Mouse (Mus musculus): ENCODE data around the gene Alg12. TPM values are rescaled to one million over a fixed set of nuclear protein-coding genes. Genes with fewer than 3 reads are reported as not detected.

Alg12 gene
- polyA plus RNA-seq, 1 experiment from 2014 or later, result 5.6 TPM

DNA sequence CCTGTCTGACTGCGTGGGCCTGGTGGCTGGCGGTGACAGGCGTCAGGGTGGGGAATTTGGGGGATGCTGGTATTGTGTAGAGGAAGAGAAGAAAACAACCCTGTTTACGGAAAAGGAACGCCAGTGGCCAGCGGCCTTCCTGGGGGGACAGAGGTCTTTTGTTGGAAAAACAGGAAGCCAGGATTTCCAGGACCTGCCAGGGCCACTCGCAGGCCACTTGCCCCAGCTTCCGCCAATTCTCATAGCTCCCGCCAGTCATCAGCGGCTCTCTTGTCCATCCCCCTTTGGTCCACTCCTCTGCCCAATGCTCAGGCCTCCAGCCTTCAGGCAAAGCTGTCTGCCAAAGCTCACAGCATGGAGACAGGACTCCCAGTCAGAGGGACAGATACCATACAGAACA lies 21.0 kb upstream of the Alg12 start:
- no peak overlapping the region for H3K4me2 ChIP-seq
- peak overlapping the region; percentile 58; the same call in 1 of the 2 replicates for H3K27ac ChIP-seq
- H3K9ac ChIP-seq, result no peak overlapping the region
- no peak for ATAC-seq (ENCODE audit: low read depth)
- no peak for DNase-seq
- H3K4me3 ChIP-seq (replicated peaks), result no peak overlapping the region
- peaks cover 19% of the 10 kb centered on the region for H3K27me3 ChIP-seq
- WGBS (ENCODE audit: insufficient replicate concordance), result 55% methylated on average over 10 of the region's 10 CpGs
- no peaks in the 10 kb centered on the region for H3K36me3 ChIP-seq
- H3K9me3 ChIP-seq (replicated peaks), result no peaks in the 10 kb centered on the region
- peaks cover 31% of the 10 kb centered on the region for H3K4me1 ChIP-seq (replicated peaks)

DNA sequence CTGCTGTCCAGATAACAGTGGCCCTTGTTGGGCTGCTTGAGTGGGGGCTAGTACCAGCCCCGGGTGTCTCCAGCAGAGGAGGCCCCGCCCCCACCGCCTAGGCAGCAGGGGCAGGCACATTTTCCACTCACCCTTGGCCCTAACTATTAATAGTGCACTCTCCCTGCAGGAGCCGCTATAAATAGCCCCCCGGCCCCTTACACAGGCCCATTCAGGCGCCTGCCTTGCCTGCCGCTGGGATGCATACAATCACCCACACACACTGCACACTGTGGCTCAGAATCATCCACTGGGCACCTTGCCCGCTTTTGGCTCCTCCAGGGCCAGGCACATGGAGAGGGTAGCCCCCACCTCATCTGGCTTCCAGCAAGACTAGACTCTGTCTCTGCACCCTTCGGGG lies 20.2 kb upstream of the Alg12 start:
- H3K27ac ChIP-seq, result peak overlapping the region; percentile 58
- DNase-seq (no peak), ATAC-seq (ENCODE audit: low read depth) (peak; percentile 18; the same call in 1 of the 2 replicates)
- peaks cover 19% of the 10 kb centered on the region for H3K27me3 ChIP-seq
- no peak overlapping the region for H3K9ac ChIP-seq
- no peaks in the 10 kb centered on the region for H3K36me3 ChIP-seq
- no peak overlapping the region for H3K4me2 ChIP-seq
- no peaks in the 10 kb centered on the region for H3K9me3 ChIP-seq (replicated peaks)
- H3K4me3 ChIP-seq (replicated peaks), result no peak overlapping the region
- H3K4me1 ChIP-seq (replicated peaks), result peaks cover 31% of the 10 kb centered on the region
- 34% methylated on average over 9 of the region's 9 CpGs for WGBS (ENCODE audit: insufficient replicate concordance)

DNA sequence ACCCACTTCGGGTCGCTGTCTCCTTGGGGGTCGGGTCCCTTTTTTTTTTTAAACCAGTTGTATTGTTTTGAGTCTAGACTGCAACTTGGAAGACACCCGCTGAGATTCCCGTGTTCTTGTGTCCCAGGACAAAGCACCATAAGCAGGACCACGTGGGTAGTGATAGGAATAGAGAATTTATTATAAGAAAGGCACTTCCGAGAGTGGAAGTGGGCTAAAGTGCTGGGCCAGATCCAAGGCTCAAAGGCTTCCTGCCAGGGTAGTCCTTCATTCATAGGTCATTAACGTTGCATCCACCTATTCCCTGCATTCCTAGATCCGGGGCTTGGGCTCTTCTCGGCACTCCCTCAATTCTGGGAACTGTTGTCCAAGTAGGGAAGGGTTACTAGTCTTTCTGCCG lies 18.9 kb upstream of the Alg12 start:
- no peak for DNase-seq
- Histone ChIP-seq H3K27ac (no peak overlapping the region), H3K4me1 (replicated peaks) (peaks cover 31% of the 10 kb centered on the region), H3K9ac (no peak overlapping the region; the same call in 1 of the 2 replicates), H3K9me3 (replicated peaks) (no peaks in the 10 kb centered on the region), H3K4me2 (peak overlapping the region; percentile 69), H3K4me3 (replicated peaks) (peak overlapping the region; percentile 56), H3K36me3 (no peaks in the 10 kb centered on the region), H3K27me3 (peaks cover 19% of the 10 kb centered on the region)
- 4% methylated on average over 11 of the region's 11 CpGs for WGBS (ENCODE audit: insufficient replicate concordance)
- no peak for ATAC-seq (ENCODE audit: low read depth)

DNA sequence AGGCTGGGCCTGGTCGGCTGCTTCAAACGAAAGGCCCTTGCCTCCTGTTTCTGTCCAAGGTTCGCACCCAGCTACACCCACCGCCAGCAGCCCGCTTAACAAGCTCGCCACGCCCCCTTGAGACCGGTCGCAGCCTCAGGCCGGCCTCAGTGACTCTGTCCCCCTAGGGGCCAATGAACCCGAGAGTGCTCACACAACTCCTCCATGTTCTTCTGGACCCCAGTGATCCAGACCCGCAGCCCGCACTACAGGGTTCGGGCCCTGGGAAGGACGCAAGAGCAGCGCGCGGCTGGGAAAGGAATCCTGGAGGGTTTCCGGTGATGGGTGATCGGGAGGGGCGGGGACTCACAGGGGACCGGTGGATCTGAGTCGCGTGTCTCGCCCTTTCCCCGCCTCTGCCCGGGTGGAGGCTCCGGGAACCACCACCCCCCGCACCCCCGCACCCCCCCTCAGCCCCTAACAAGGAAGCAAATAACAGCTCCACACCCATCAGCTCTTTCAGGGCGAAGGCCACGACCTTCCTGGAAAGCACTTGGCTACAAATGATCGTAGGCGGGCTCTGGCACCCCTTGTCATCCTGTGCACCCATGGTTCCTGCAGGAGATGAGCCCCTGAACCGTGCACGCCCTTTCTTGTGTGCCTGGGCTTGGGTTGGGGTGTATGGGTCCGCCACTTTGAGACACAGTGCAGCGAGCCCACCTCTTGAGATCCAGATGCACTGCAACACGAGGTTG lies 18.2 kb upstream of the Alg12 start:
- H3K4me1 ChIP-seq (replicated peaks), result peaks cover 35% of the 10 kb centered on the region
- DNase-seq, result peak; percentile 19
- H3K27me3 ChIP-seq, result peaks cover 19% of the 10 kb centered on the region
- H3K27ac ChIP-seq, result no peak overlapping the region
- peak overlapping the region; percentile 29; the same call in 1 of the 2 replicates for H3K9ac ChIP-seq
- ATAC-seq (ENCODE audit: low read depth), result peak; percentile 52
- 2% methylated on average over 39 of the region's 39 CpGs for WGBS (ENCODE audit: insufficient replicate concordance)
- no peaks in the 10 kb centered on the region for H3K9me3 ChIP-seq (replicated peaks)
- H3K4me2 ChIP-seq, result peak overlapping the region; percentile 69
- H3K4me3 ChIP-seq (replicated peaks), result peak overlapping the region; percentile 56
- no peaks in the 10 kb centered on the region for H3K36me3 ChIP-seq

DNA sequence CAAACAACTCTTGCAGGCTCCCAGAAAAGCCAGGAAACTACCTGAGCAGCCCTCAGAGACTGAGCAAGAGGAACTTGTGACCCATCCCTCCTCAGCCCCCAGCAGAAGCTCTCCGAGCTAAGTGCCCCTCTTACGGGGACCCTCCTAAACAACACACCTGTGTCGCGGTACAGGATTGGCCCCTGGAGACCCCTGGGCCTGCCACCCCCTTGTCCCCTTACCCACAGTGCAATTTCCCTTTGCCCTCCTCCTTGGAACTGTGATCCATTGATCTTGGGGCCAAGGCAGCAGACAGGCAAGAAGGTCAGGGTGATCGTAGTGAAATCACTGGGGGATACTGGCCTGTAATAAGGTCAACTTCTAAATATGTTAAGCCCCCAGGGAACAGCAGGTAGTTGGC lies 17.5 kb upstream of the Alg12 start:
- ATAC-seq (ENCODE audit: low read depth) (no peak), DNase-seq (no peak)
- peaks cover 19% of the 10 kb centered on the region for H3K27me3 ChIP-seq
- H3K4me3 ChIP-seq (replicated peaks), result no peak overlapping the region
- H3K4me1 ChIP-seq (replicated peaks), result peaks cover 37% of the 10 kb centered on the region
- 48% methylated on average over 5 of the region's 5 CpGs for WGBS (ENCODE audit: insufficient replicate concordance)
- H3K9ac ChIP-seq, result no peak overlapping the region
- H3K9me3 ChIP-seq (replicated peaks), result no peaks in the 10 kb centered on the region
- no peak overlapping the region for H3K27ac ChIP-seq
- no peaks in the 10 kb centered on the region for H3K36me3 ChIP-seq
- H3K4me2 ChIP-seq, result peak overlapping the region; percentile 69; the same call in 1 of the 2 replicates

DNA sequence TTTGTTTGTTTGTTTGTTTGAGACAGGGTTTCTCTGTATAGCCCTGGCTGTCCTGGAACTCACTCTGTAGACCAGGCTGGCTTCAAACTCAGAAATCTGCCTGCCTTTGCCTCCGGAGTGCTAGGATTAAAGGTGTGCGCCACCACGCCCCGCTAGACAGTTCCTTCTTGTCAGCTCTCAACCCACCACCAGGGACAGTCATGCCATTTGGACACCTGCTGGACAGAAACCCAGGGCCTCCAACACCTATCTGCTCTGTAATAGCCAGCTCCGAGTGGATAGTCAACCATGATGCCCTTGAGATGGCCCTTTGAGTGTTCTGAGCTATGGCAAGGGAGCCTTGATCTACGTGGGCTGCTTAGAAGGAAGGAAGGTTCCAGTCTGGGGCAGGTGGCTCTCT lies 16.9 kb upstream of the Alg12 start:
- WGBS (ENCODE audit: insufficient replicate concordance), result 71% methylated on average over 6 of the region's 6 CpGs
- ATAC-seq (ENCODE audit: low read depth) (no peak), DNase-seq (no peak)
- Histone ChIP-seq H3K27me3 (peaks cover 19% of the 10 kb centered on the region), H3K9ac (no peak overlapping the region), H3K36me3 (no peaks in the 10 kb centered on the region), H3K9me3 (replicated peaks) (no peaks in the 10 kb centered on the region), H3K4me3 (replicated peaks) (no peak overlapping the region), H3K4me1 (replicated peaks) (peaks cover 37% of the 10 kb centered on the region), H3K4me2 (no peak overlapping the region), H3K27ac (no peak overlapping the region)

DNA sequence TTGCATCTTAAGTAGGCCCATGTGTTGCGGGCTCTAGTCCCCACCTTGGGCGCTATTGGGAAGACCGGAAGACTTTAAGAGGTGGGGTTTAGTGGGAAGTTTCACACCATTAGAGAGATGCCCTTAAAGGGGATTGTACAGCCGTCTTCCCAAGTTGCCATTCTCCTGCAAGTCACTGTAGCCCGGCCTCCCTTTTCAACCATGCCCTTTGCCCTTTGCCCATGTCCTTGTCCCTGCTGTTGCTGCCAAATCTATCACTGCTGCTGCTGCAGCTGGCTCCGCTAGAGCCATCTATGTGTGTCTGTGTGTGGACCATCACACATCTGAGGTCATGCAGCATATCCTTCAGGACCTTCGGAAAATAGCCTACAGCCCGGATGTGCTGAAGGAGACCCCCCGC lies 13.4 kb upstream of the Alg12 start:
- no peaks in the 10 kb centered on the region for H3K9me3 ChIP-seq (replicated peaks)
- peaks cover 25% of the 10 kb centered on the region for H3K4me1 ChIP-seq (replicated peaks)
- H3K27me3 ChIP-seq, result peaks cover 6% of the 10 kb centered on the region
- no peak overlapping the region for H3K4me2 ChIP-seq
- no peak for ATAC-seq (ENCODE audit: low read depth)
- H3K9ac ChIP-seq, result no peak overlapping the region
- no peak overlapping the region for H3K27ac ChIP-seq
- no peak overlapping the region for H3K4me3 ChIP-seq (replicated peaks)
- DNase-seq, result no peak
- WGBS (ENCODE audit: insufficient replicate concordance), result 70% methylated on average over 9 of the region's 9 CpGs
- H3K36me3 ChIP-seq, result no peaks in the 10 kb centered on the region

DNA sequence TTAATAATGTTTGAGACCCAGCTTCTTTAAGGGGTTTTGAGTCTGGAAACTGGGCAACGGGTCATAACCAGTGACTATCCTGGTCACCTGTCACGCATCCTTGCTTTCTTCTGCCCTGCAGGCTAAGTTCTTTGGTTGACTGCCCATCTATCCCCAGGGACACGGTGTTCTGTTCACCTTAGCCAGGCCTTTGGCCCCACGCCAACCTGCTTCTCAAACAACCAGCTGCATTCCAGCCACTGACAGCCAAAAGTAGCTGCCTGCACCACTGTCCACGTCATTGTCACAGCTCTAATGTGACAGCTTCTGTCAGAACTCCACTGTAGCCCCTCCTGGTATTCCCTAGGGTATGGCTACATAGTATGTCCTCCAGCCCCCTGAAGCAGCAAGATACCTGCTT lies 12.4 kb upstream of the Alg12 start:
- H3K9me3 ChIP-seq (replicated peaks), result no peaks in the 10 kb centered on the region
- no peak overlapping the region for H3K27ac ChIP-seq
- no peaks in the 10 kb centered on the region for H3K27me3 ChIP-seq
- DNase-seq (no peak), ATAC-seq (ENCODE audit: low read depth) (no peak)
- peaks cover 2% of the 10 kb centered on the region; the same call in 1 of the 2 replicates for H3K36me3 ChIP-seq
- no peak overlapping the region for H3K9ac ChIP-seq
- H3K4me3 ChIP-seq (replicated peaks), result no peak overlapping the region
- H3K4me2 ChIP-seq, result no peak overlapping the region
- H3K4me1 ChIP-seq (replicated peaks), result peaks cover 15% of the 10 kb centered on the region
- 49% methylated on average over 5 of the region's 5 CpGs for WGBS (ENCODE audit: insufficient replicate concordance)

DNA sequence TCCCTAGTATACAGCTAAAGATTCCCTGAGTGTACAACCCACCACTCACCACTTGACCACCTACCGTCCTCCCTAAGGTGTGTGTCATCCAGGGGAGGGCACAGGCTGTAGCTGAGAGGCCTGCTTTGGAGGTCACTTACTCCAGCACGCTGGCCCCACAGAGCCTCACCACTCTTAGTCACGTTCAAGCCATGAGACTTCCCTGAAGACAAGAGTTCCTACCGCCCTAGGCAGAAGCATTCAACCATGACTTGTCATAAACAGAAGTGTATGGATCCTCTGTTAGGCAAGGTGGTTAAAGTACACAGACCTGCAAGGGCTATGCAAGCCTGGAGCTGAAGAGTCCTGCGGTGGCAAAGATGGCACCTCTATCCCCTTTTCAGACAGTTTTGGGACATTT lies 11.6 kb upstream of the Alg12 start:
- H3K27ac ChIP-seq, result no peak overlapping the region
- H3K36me3 ChIP-seq, result peaks cover 10% of the 10 kb centered on the region
- no peak for ATAC-seq (ENCODE audit: low read depth)
- no peaks in the 10 kb centered on the region for H3K9me3 ChIP-seq (replicated peaks)
- no peak overlapping the region for H3K4me2 ChIP-seq
- DNase-seq, result no peak
- H3K9ac ChIP-seq, result no peak overlapping the region
- 68% methylated on average over 5 of the region's 5 CpGs for WGBS (ENCODE audit: insufficient replicate concordance)
- no peaks in the 10 kb centered on the region for H3K27me3 ChIP-seq
- H3K4me3 ChIP-seq (replicated peaks), result no peak overlapping the region
- peaks cover 10% of the 10 kb centered on the region; the same call in 1 of the 2 replicates for H3K4me1 ChIP-seq (replicated peaks)

DNA sequence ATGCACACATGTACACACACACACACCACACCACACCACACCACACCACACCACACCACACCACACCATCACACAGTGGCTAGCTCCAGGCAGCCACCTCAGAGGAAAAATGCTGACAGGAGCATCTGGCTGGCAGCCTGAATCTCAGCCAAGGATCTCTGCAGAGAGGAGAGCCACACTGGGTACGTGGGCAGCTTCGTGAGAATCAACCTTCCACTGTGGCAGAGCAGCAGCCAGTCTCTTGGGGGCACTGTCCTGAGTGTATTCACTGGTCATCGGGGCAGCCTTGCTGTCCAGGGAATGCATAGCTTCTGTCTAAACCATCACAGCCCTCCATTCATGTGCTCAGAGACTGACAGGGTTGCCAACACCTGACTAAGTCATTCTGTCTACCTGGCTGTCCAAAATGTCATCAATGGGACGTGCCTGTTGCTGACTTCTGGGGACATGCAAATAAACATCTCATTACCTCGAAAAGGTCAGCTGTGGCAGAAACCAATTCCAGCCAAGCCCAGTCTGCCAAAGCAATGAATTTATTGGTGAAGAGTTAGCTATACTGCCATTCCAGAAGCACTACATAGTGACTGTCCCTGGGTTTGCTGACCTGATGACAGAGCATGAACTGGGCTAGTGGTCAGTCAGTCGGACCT lies 10.8 kb upstream of the Alg12 start:
- whole genome bisulfite sequencing (ENCODE audit: insufficient replicate concordance), result 63% methylated on average over 6 of the region's 6 CpGs
- Histone ChIP-seq H3K9me3 (replicated peaks) (no peaks in the 10 kb centered on the region), H3K4me3 (replicated peaks) (no peak overlapping the region), H3K36me3 (peaks cover 18% of the 10 kb centered on the region), H3K27me3 (no peaks in the 10 kb centered on the region), H3K4me2 (no peak overlapping the region), H3K27ac (no peak overlapping the region), H3K9ac (no peak overlapping the region), H3K4me1 (replicated peaks) (peaks cover 10% of the 10 kb centered on the region; the same call in 1 of the 2 replicates)
- ATAC-seq (ENCODE audit: low read depth) (no peak), DNase-seq (no peak)

DNA sequence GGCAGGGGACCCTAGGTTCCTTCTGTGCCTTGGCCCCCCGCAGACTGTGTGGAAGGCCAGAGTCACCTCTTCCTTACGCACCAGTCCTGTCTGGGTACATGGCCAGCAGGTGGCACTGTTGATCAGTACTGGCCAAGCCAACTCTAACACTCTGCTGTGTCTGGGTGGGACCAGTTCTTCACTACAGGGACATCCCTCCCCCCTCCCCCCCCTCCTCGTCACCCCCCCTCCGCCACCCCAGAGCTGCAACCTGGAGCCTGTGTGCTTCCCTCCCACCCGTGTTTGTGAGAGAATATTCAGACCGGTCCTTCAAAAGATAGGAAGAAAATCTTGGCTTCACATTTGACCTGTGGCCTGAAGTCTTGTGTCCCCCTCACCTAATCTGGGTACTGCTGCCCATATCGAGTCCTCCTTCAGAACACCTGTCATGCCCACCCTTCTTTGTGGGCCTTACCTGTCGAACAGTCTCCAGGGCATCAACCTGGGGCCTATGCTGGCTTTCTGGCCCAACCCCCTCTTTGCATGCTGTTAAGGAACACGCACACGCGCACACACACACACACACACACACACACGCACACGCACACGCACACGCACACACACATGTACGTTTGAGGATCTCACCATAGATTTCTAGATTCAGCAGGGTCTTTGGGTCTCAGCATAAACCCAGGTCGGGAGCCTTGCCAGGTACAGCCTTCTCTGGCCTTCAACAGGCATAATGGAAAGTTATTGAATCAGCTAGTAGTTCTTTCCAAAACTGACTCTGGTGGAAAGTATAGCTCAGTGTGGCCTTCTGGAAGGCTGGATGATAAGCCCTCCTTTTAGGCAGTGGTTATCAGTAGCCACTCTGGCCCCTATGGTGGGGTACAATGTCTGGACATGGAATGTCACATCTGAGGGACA lies 9.9 kb upstream of the Alg12 start:
- Histone ChIP-seq H3K4me1 (replicated peaks) (peaks cover 10% of the 10 kb centered on the region; the same call in 1 of the 2 replicates), H3K9ac (no peak overlapping the region), H3K4me3 (replicated peaks) (no peak overlapping the region), H3K4me2 (no peak overlapping the region), H3K27me3 (no peaks in the 10 kb centered on the region), H3K9me3 (replicated peaks) (no peaks in the 10 kb centered on the region), H3K27ac (no peak overlapping the region), H3K36me3 (peaks cover 27% of the 10 kb centered on the region)
- ATAC-seq (ENCODE audit: low read depth), result peak; percentile 76
- DNase-seq, result peak; percentile 62
- WGBS (ENCODE audit: insufficient replicate concordance), result 50% methylated on average over 16 of the region's 17 CpGs

Measured in liver, embryonic 13.5 days (tissue).